Mouse (Mus musculus) olfactory bulb, adult 2 months (tissue): Measurements from ENCODE around the gene Mocs1.

Source experiments
- CTCF ChIP-seq: fragments of 200-500 bp; IDR thresholded peaks from 2 replicates; pipeline ENCODE4 v1.5.1; 2012; ENCODE audit warnings: low read depth, mild to moderate bottlenecking, low read length, moderate library complexity; ENCODE audit not compliant: insufficient read depth
- POLR2A ChIP-seq: fragments of 200-500 bp; IDR thresholded peaks from 2 replicates; pipeline ENCODE4 v1.6.1; 2012; ENCODE audit warnings: mild to moderate bottlenecking, low read depth, low read length, moderate library complexity; ENCODE audit not compliant: insufficient read depth

- no peak for TF ChIP-seq POLR2A
- TF ChIP-seq CTCF, result no peak
Measured at GRCm38 (mm10) chr17:49438822-49439574, 10.8 kb downstream of the Mocs1 start.
